Mouse (Mus musculus): Measurements from ENCODE around the gene Dppa4. TPM values are rescaled to one million over a fixed set of nuclear protein-coding genes. Genes with fewer than 3 reads are reported as not detected.
"Not testable (repeated sequence)": the region's sequence is repeated elsewhere in the genome, so short reads cannot be mapped to it uniquely, and the experiment has no call there.

The Dppa4 gene
- total RNA-seq (2021) = not detected

DNA sequence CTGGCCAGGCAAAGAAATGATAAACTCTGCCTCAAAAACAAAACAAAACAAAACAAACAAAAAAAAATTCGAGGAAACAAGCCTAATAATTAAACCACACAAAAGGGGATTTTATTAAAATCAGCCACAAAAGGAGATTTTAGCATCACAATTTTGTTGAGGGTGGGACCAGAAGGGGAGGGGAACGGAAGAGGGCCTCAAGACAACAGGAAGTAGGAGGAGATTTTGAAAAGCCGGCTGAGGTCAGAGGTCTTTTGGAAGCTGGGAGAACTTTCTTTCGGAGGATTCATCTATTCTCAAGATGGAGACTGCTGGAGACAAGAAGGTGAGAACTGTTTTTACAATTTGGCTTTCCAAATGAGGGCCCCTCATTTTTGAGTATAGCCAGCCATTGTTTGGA is at the start of gene Dppa4:
Gene Dppa4, plus strand, starts transcription at position 217 of the 400 bp plus-strand sequence.
- no peak for DNase-seq (ENCODE audit: extremely low spot score in 1 of 2, low spot score in 1 of 2)

GRCm38 (mm10) chr16:48234999-48235398 is 48.5 kb upstream of the Dppa4 start:
- DNase-seq (ENCODE audit: extremely low spot score in 1 of 2, low spot score in 1 of 2) = no peak

DNA sequence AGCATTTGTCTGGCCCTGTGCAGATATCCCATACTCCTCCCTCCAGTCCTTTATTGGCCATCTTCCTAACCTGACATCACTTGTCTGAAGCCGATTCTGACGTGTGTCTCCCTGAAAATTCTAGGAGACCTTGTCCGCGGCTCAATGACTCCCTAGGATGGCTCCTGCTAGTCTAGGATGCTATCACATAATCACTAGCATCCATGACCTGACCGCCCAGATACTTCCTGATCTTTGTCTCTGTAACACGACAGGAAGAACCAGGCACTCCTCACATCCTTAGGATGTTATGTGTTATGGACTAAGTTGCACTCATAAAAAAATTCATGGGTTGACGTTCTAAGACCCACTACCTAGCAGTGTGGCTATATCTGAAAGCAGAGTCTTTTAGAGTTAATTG is 45.9 kb upstream of the Dppa4 start:
- no peak for DNase-seq (ENCODE audit: extremely low spot score in 1 of 2, low spot score in 1 of 2)

GRCm38 (mm10) chr16:48247044-48247661 is 36.4 kb upstream of the Dppa4 start:
- DNase-seq (ENCODE audit: extremely low spot score in 1 of 2, low spot score in 1 of 2) = no peak

- DNase-seq (ENCODE audit: extremely low spot score in 1 of 2, low spot score in 1 of 2) = no peak
Measured at GRCm38 (mm10) chr16:48252824-48253223, 30.7 kb upstream of the Dppa4 start.

DNA sequence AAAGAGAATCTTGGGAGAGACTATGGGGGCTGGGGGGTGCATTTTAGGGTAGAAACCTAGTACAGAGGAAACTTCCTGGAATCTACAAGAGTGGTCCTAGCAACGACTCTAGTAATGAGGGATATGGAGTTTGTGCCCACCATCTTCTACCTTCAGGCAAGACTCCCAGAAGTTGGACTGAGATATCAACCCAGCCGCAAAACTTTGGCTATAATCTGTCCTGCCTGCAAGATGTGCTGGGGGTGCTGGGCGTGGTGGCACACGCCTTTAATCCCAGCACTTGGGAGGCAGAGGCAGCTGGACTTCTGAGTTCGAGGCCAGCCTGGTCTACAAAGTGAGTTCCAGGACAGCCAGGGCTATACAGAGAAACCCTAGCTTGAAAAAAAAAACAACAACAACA is 28.9 kb upstream of the Dppa4 start:
- no peak for DNase-seq (ENCODE audit: extremely low spot score in 1 of 2, low spot score in 1 of 2)

DNA sequence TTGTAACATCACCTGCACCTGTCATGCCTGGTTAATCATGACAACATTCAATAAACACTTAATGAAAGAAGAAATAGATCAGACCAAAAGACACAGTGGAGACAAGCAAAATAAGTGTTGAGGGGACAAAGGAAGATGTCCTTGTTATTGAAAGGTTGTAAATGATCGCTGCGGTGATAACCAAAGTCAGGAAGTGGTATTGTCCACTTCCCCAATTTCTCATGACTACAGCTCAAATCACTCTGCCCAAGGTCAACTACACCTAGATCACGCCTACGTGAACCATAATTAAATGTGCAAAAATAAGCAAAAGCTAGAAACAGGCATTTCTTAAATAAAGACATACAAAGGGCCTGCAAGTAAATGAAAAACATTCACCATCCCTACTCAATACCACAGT is 24.0 kb upstream of the Dppa4 start:
- no peak for DNase-seq (ENCODE audit: extremely low spot score in 1 of 2, low spot score in 1 of 2)

GRCm38 (mm10) chr16:48262901-48263300 is 20.6 kb upstream of the Dppa4 start:
- DNase-seq (ENCODE audit: extremely low spot score in 1 of 2, low spot score in 1 of 2) = no peak

DNA sequence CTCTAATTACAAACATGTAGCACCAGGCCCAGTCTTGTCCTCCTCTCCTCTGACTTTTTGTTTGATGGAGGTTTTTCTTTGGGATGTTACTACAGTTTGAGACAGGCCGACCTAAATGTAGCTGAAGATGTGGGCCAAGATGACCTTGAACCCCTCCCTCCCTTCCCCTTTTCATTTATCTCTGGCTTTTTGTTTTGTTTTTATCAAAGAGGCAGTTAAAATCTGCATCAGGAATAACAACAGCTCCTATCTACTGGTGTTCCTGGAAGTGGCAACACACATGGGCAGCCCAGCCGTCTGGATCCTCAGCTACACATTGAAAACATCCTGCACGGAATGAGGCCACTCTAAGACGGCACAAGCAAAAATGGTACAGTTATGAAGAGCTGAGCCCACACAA is 17.7 kb upstream of the Dppa4 start:
- no peak for DNase-seq (ENCODE audit: extremely low spot score in 1 of 2, low spot score in 1 of 2)

GRCm38 (mm10) chr16:48276940-48277339 is 6.6 kb upstream of the Dppa4 start:
- DNase-seq (ENCODE audit: extremely low spot score in 1 of 2, low spot score in 1 of 2) = no peak

DNA sequence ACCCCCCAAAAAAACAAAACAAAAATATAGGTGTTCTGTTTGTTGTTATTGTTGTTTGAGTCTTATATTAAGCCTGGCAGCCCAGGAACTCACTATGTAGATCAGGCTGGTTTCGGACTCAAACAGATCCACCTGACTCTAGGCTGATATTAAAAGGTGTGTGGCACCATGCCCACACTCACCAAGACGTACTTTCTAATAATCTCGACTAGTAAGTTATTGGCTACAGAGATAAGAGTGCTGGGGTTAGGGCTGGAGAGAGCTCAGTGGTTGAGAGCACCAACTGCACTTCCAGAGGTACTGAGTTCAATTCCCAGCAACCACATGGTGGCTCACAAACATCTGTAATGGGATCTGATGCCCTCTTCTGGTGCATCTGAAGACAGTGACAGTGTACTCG is 2.6 kb upstream of the Dppa4 start:
- DNase-seq (ENCODE audit: extremely low spot score in 1 of 2, low spot score in 1 of 2) = no peak

GRCm38 (mm10) chr16:48282801-48283200 is 732 bp upstream of the Dppa4 start:
- DNase-seq (ENCODE audit: extremely low spot score in 1 of 2, low spot score in 1 of 2) = no peak

- DNase-seq (ENCODE audit: extremely low spot score in 1 of 2, low spot score in 1 of 2) = no peak
Measured at GRCm38 (mm10) chr16:48285517-48285916, 2.0 kb downstream of the Dppa4 start.

DNA sequence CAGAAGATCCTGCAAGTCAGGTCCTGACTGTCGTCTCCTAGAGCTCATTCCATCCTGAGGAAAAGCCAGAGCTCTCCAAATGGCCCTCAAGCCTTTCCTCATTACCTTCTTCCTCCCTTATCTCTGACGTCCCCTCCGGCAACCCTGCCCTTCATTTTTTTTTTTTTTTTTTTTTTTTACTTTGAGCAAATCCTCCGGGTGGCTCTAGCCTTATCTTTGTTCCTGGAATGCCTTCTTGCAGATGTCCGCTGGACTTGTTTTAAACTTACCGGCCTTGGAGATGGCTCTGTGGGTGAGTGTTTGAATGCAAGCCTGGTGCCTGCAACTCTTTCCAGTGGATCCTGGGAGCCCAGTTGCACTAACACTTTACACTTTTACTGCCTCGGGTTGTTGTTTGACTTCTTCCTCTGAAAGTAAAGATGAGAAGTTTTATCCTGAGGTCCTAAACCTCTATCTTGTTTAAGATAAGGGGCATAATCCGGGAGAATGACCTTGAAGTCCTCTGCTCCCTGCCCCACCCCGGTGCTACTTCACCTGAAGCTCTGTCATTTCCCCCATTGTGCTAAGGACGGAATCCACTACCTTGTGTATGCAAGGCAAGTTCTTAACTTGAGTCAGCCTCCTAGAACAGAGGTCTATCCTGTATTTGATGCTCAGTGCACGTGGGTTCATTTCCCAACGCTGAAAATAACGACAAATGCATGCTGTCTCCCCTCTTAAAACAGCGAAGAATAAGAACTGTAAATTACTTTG is 14.0 kb downstream of the Dppa4 start:
- DNase-seq (ENCODE audit: extremely low spot score in 1 of 2, low spot score in 1 of 2) = no peak

DNA sequence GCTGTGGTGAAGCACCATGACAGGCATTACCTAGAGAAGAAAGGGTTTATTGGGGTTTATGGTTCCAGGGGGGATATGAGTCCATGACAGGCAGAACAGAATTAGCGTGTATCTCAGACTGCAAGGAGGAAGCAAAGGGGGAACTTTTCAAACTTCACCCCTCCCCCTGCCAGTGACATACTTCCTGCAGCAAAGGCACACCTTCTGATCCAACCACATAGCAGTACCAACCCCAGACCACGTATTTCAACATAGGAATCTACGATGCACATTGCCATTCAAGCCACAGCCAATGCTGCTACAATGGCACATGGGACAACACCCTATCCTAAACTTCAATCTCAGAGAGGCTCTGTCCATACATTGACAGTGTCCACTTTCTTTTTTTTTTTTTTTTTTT is 16.4 kb downstream of the Dppa4 start:
- no peak for DNase-seq (ENCODE audit: extremely low spot score in 1 of 2, low spot score in 1 of 2)

GRCm38 (mm10) chr16:48303509-48303908 is 20.0 kb downstream of the Dppa4 start, which contains the start of gene Dppa2:
Dppa2 (plus strand) TSS chr16:48303908.
- DNase-seq (ENCODE audit: extremely low spot score in 1 of 2, low spot score in 1 of 2) = no peak

- DNase-seq (ENCODE audit: extremely low spot score in 1 of 2, low spot score in 1 of 2) = no peak
Measured at GRCm38 (mm10) chr16:48303983-48304382, 20.4 kb downstream of the Dppa4 start.

- DNase-seq (ENCODE audit: extremely low spot score in 1 of 2, low spot score in 1 of 2) = not testable (repeated sequence)
Measured at GRCm38 (mm10) chr16:48308916-48309315, 25.4 kb downstream of the Dppa4 start.

DNA sequence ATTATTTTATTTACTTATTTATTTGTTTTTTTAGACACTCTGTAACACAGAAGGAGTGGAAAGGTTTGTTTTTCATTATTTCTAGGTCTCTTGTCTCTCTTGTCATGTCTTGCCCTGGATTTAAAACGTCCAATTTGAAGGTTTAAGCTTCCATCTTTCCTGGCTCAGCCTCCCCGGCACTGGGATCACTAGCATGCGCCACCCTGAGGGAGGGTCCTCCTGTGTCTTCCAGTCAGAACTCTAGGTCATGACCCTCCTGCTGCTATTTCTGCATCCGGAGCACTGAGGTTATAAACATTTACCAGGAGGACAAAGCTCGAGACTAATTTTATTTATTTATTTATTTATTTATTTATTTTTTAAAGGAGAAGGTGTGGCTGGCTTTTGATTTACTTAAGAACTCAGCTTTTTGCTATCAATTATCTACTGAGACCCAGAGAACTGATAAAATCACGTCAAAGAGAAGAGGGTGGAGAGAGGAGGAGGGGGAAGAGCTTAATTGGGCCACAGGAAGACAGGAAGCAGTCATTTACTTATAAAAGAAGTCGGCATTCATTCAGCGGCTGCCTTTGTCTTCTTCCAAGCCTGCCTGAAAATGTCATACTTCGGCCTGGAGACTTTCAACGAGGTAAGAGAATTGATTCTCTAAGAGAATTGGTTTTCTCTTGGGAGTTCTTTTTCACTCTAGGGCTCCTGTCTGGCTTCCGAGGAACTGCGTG is 26.5 kb downstream of the Dppa4 start:
- no peak for DNase-seq (ENCODE audit: extremely low spot score in 1 of 2, low spot score in 1 of 2)

DNA sequence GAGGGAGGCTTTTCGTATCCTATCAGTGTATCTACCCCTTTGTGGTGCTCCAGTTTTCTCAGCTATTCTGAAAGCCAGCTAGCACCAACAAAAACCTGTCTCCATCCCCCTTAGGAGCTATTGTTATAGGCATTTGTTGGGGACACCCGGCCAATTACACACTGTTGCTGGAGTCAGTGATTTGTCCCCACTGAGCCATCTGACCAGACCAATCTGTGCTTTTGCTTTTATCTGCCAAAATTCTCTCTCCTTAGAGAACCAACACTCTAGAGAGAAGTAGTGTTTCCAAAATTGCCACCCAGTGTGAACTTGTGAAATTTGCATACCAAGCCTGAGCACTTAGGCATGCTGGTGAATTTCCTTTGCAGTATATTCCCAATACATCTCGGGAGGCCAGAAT is 31.8 kb downstream of the Dppa4 start:
- DNase-seq (ENCODE audit: extremely low spot score in 1 of 2, low spot score in 1 of 2) = no peak

- DNase-seq (ENCODE audit: extremely low spot score in 1 of 2, low spot score in 1 of 2) = no peak
Measured at GRCm38 (mm10) chr16:48320781-48321180, 37.2 kb downstream of the Dppa4 start.

GRCm38 (mm10) chr16:48323133-48323532 is 39.6 kb downstream of the Dppa4 start:
- DNase-seq (ENCODE audit: extremely low spot score in 1 of 2, low spot score in 1 of 2) = no peak

Measured in layer of hippocampus, postnatal 25 days (tissue).